Mouse (Mus musculus) testis, adult 2 months (tissue): Measurements from ENCODE around the gene 4930442H23Rik.

Experiments used
- CTCF ChIP-seq: fragments of 200-500 bp; IDR thresholded peaks from 2 replicates; pipeline ENCODE4 v1.5.1; 2012; ENCODE audit warnings: low read depth, mild to moderate bottlenecking, inconsistent platforms, low read length, moderate library complexity; ENCODE audit not compliant: control insufficient read depth, insufficient read depth, insufficient replicate concordance
- POLR2A ChIP-seq: fragments of 200-500 bp; IDR thresholded peaks from 2 replicates; pipeline ENCODE4 v1.6.1; 2012; ENCODE audit warnings: low read depth, mild to moderate bottlenecking, inconsistent platforms, low read length, moderate library complexity; ENCODE audit not compliant: control insufficient read depth

DNA sequence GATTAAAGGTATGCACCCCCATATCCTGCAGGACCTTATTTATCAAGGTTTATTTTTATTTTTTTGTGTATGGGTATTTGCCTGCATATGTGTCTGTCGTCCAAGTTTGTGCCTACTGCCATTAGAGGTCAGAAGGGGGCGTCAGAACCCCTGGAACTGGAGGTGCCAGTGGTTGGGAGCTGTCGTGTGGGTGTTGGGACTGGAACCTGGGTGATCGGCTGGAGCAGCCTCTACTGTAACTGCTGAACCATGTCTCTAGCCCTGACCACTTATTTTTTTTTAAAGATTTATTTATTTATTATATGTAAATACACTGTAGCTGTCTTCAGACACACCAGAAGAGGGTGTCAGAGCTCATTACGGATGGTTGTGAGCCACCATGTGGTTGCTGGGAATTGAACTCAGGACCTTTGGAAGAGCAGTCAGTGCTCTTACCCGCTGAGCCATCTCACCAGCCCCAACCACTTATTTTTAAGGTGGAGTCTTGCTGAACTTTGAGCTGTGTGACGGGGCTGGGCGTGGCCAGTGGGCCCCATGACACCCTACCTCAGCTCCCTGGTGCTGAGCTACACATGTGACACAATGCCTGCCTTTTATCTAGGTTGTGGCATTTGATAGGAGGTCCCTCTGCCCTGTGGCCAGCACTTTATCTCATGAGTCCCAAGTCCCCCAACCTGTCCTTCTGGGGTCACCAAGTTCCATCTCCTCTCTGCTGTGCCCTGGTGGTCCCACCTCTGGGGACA lies 19.5 kb upstream of the 4930442H23Rik start:
- no peak for TF ChIP-seq CTCF
- no peak for TF ChIP-seq POLR2A
